Mouse (Mus musculus): ENCODE measurements around the gene Ncstn.

- TF ChIP-seq POLR2A (IDR thresholded peaks at IDR 0.05; ENCODE audit: extremely low read depth, insufficient read depth, low read length), result no peak
- TF ChIP-seq CTCF (IDR thresholded peaks at IDR 0.05; ENCODE audit: extremely low read depth, insufficient read depth, low read length), result no peak
Observed at GRCm38 (mm10) chr1:172049131-172049782, 33.3 kb downstream of the Ncstn start.

All from cortical plate, adult 2 months (tissue).